Mouse (Mus musculus): ENCODE results near the gene Elmo1. TPM values are rescaled to one million over a fixed set of nuclear protein-coding genes. Genes with fewer than 3 reads are reported as not detected.

Gene Elmo1
- total and polyA plus RNA-seq, 2 experiments, result 1.2 to 6.7 TPM

DNA sequence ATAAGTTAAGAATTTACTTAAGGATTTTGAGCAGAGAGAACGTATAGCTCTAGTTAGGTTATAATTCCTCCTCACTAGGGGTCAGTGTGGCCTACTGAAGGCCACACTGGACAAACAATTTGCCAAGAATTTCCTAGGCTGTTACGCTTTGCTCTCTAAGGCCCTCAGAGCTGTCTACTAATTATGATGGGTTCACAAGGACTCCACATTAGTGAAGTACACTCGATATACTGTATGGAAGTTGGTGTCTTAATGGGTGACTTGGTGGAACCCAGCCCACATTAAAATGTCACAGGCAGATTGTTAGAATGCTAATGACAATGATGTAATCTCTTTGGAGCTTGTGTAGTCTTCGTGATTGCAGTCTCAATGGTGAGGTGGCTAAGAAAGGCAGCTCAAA, 343.7 kb downstream of the Elmo1 start:
- DNase-seq (ENCODE audit: extremely low read depth, low read depth, low spot score), result no peak
- TF ChIP-seq CTCF (IDR thresholded peaks at IDR 0.05; ENCODE audit: low read depth, low read length) (no peak), POLR2A (IDR thresholded peaks at IDR 0.05; ENCODE audit: extremely low read depth, insufficient read depth, low read length) (no peak)
- H3K36me3 ChIP-seq (ENCODE audit: control insufficient read depth, insufficient read depth, low read length), result no peaks in the 10 kb centered on the region
- H3K27me3 ChIP-seq (ENCODE audit: control insufficient read depth, insufficient read depth, low read length), result no peaks in the 10 kb centered on the region
- H3K27ac ChIP-seq (replicated peaks; ENCODE audit: insufficient read depth, low read depth, low read length), result no peak overlapping the region
- H3K4me3 ChIP-seq (ENCODE audit: insufficient read depth, low read depth, low read length), result no peak overlapping the region
- no peak overlapping the region for H3K9ac ChIP-seq (ENCODE audit: low read depth, low read length)
- no peaks in the 10 kb centered on the region for H3K4me1 ChIP-seq (ENCODE audit: control insufficient read depth, insufficient read depth, low read length)
- H3K79me2 ChIP-seq (ENCODE audit: control insufficient read depth, insufficient read depth, low read length), result no peaks in the 10 kb centered on the region
- 80% methylated on average over 4 of the region's 4 CpGs for WGBS

- Histone ChIP-seq H3K27ac (replicated peaks; ENCODE audit: insufficient read depth, low read depth, low read length) (no peak overlapping the region), H3K4me1 (ENCODE audit: control insufficient read depth, insufficient read depth, low read length) (no peaks in the 10 kb centered on the region), H3K27me3 (ENCODE audit: control insufficient read depth, insufficient read depth, low read length) (no peaks in the 10 kb centered on the region), H3K36me3 (ENCODE audit: control insufficient read depth, insufficient read depth, low read length) (no peaks in the 10 kb centered on the region), H3K9ac (ENCODE audit: low read depth, low read length) (no peak overlapping the region), H3K79me2 (ENCODE audit: control insufficient read depth, insufficient read depth, low read length) (no peaks in the 10 kb centered on the region), H3K4me3 (ENCODE audit: insufficient read depth, low read depth, low read length) (no peak overlapping the region)
- no peak for DNase-seq (ENCODE audit: extremely low read depth, low read depth, low spot score)
- WGBS, result 90% methylated on average over 1 of the region's 1 CpGs
- TF ChIP-seq CTCF (IDR thresholded peaks at IDR 0.05; ENCODE audit: low read depth, low read length), result no peak
Observed at GRCm38 (mm10) chr13:20439488-20439887, 349.1 kb downstream of the Elmo1 start.

DNA sequence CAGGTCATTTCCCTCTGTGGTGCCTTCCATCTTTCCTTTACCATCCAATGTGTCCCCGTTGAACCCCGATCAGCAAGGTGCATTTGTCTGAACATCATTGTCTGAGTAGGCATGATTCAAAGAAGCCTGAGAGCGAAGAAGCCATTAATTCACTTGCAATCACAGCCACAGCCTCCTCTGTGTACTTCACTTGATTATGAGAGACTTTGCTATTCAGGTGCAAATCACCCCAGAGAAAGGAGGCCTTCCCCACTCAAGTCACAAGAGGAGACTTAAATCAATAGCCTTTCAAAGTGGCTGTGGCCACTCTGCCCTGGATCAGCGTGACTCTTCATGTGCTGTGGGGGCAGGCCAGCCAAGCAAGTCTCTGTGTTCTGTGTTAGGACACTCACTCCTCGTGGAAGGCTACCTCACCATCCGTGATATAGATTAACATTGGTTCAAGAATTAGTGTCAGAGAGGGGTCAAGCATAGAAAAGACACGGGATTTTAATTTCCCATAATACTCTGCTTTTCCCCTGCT, 360.5 kb downstream of the Elmo1 start:
- TF ChIP-seq POLR2A (IDR thresholded peaks at IDR 0.05; ENCODE audit: extremely low read depth, insufficient read depth, low read length), result no peak
- Histone ChIP-seq H3K27ac (replicated peaks; ENCODE audit: insufficient read depth, low read depth, low read length) (no peak overlapping the region), H3K79me2 (ENCODE audit: control insufficient read depth, insufficient read depth, low read length) (no peaks in the 10 kb centered on the region), H3K4me1 (ENCODE audit: control insufficient read depth, insufficient read depth, low read length) (no peaks in the 10 kb centered on the region), H3K36me3 (ENCODE audit: control insufficient read depth, insufficient read depth, low read length) (no peaks in the 10 kb centered on the region), H3K4me3 (ENCODE audit: insufficient read depth, low read depth, low read length) (no peak overlapping the region), H3K27me3 (ENCODE audit: control insufficient read depth, insufficient read depth, low read length) (no peaks in the 10 kb centered on the region), H3K9ac (ENCODE audit: low read depth, low read length) (no peak overlapping the region)
- whole genome bisulfite sequencing, result 94% methylated on average over 7 of the region's 7 CpGs
- DNase-seq (ENCODE audit: extremely low read depth, low read depth, low spot score), result no peak

DNA sequence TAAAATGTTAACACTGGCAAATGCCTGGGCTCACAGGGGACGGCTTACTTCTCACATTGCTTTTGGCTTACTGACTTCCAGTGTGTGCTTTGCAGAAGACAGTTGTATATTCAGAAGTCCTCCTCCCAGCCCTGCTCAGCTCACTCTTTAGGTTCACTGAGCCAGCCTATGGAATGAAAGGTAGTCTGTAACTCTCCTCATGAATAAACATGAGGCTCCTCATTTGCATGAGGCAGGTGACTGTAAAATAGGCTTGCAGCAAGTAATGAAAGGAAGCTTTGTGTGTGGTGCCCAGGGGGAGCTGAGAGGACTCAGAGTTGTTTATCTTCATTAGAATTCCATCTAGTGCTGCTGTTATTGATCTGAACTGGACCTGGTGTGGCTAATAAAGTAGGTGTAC, 364.0 kb downstream of the Elmo1 start:
- H3K27ac ChIP-seq (replicated peaks; ENCODE audit: insufficient read depth, low read depth, low read length), result no peak overlapping the region
- H3K36me3 ChIP-seq (ENCODE audit: control insufficient read depth, insufficient read depth, low read length), result no peaks in the 10 kb centered on the region
- DNase-seq (ENCODE audit: extremely low read depth, low read depth, low spot score), result no peak
- H3K4me3 ChIP-seq (ENCODE audit: insufficient read depth, low read depth, low read length), result no peak overlapping the region
- no peaks in the 10 kb centered on the region for H3K27me3 ChIP-seq (ENCODE audit: control insufficient read depth, insufficient read depth, low read length)
- no peak overlapping the region for H3K9ac ChIP-seq (ENCODE audit: low read depth, low read length)
- WGBS, result 95% methylated on average over 1 of the region's 1 CpGs
- H3K79me2 ChIP-seq (ENCODE audit: control insufficient read depth, insufficient read depth, low read length), result no peaks in the 10 kb centered on the region
- TF ChIP-seq CTCF (IDR thresholded peaks at IDR 0.05; ENCODE audit: low read depth, low read length) (no peak), POLR2A (IDR thresholded peaks at IDR 0.05; ENCODE audit: extremely low read depth, insufficient read depth, low read length) (no peak)
- H3K4me1 ChIP-seq (ENCODE audit: control insufficient read depth, insufficient read depth, low read length), result no peaks in the 10 kb centered on the region

- Histone ChIP-seq H3K9ac (ENCODE audit: low read depth, low read length) (no peak overlapping the region), H3K4me3 (ENCODE audit: insufficient read depth, low read depth, low read length) (no peak overlapping the region), H3K4me1 (ENCODE audit: control insufficient read depth, insufficient read depth, low read length) (no peaks in the 10 kb centered on the region), H3K27ac (replicated peaks; ENCODE audit: insufficient read depth, low read depth, low read length) (no peak overlapping the region), H3K79me2 (ENCODE audit: control insufficient read depth, insufficient read depth, low read length) (no peaks in the 10 kb centered on the region), H3K36me3 (ENCODE audit: control insufficient read depth, insufficient read depth, low read length) (no peaks in the 10 kb centered on the region), H3K27me3 (ENCODE audit: control insufficient read depth, insufficient read depth, low read length) (no peaks in the 10 kb centered on the region)
- 92% methylated on average over 6 of the region's 6 CpGs for WGBS
- no peak for TF ChIP-seq POLR2A (IDR thresholded peaks at IDR 0.05; ENCODE audit: extremely low read depth, insufficient read depth, low read length)
- no peak for TF ChIP-seq CTCF (IDR thresholded peaks at IDR 0.05; ENCODE audit: low read depth, low read length)
- no peak for DNase-seq (ENCODE audit: extremely low read depth, low read depth, low spot score)
Observed at GRCm38 (mm10) chr13:20460096-20460495, 369.7 kb downstream of the Elmo1 start.

- DNase-seq (ENCODE audit: extremely low read depth, low read depth, low spot score), result no peak
- no peak for TF ChIP-seq CTCF (IDR thresholded peaks at IDR 0.05; ENCODE audit: low read depth, low read length)
- TF ChIP-seq POLR2A (IDR thresholded peaks at IDR 0.05; ENCODE audit: extremely low read depth, insufficient read depth, low read length), result no peak
- Histone ChIP-seq H3K4me3 (ENCODE audit: insufficient read depth, low read depth, low read length) (no peak overlapping the region), H3K27ac (replicated peaks; ENCODE audit: insufficient read depth, low read depth, low read length) (no peak overlapping the region), H3K27me3 (ENCODE audit: control insufficient read depth, insufficient read depth, low read length) (no peaks in the 10 kb centered on the region), H3K79me2 (ENCODE audit: control insufficient read depth, insufficient read depth, low read length) (no peaks in the 10 kb centered on the region), H3K9ac (ENCODE audit: low read depth, low read length) (no peak overlapping the region), H3K4me1 (ENCODE audit: control insufficient read depth, insufficient read depth, low read length) (no peaks in the 10 kb centered on the region), H3K36me3 (ENCODE audit: control insufficient read depth, insufficient read depth, low read length) (no peaks in the 10 kb centered on the region)
- WGBS, result 91% methylated on average over 3 of the region's 3 CpGs
Observed at GRCm38 (mm10) chr13:20461616-20462015, 371.2 kb downstream of the Elmo1 start.

All from liver, adult 2 months (tissue).